Mouse (Mus musculus) layer of hippocampus, adult 9-11 months (tissue): ENCODE data around the gene Zfp579.
A peak's percentile ranks its signal among the peaks of the same experiment; 100 is the strongest.
"Not testable (repeated sequence)": the region's sequence is repeated elsewhere in the genome, so short reads cannot be mapped to it uniquely, and the experiment has no call there.

Experiments used
- DNase-seq: peaks from one replicate; pipeline ENCODE4 v3.0.0; 2022

The Zfp579 gene

GRCm38 (mm10) chr7:4996003-4996895 is at the start of gene Zfp579:
Gene Zfp579, minus strand, starts transcription at chr7:4996158.
- peak; percentile 90 for DNase-seq

GRCm38 (mm10) chr7:5044981-5045380 is 49.0 kb upstream of the Zfp579 start:
- no peak for DNase-seq

- DNase-seq = no peak
Measured at GRCm38 (mm10) chr7:5038940-5039339, 43.0 kb upstream of the Zfp579 start.

- DNase-seq = peak; percentile 90
Measured at GRCm38 (mm10) chr7:5038109-5038732, 42.3 kb upstream of the Zfp579 start, which contains the start of gene Zfp784. Gene Zfp784, minus strand, starts transcription at chr7:5038446.

- no peak for DNase-seq
Measured at GRCm38 (mm10) chr7:5037467-5037866, 41.5 kb upstream of the Zfp579 start.

- no peak for DNase-seq
Measured at GRCm38 (mm10) chr7:5037026-5037425, 41.1 kb upstream of the Zfp579 start.

- peak; percentile 6 for DNase-seq
Measured at GRCm38 (mm10) chr7:5036136-5036535, 40.2 kb upstream of the Zfp579 start.

- no peak for DNase-seq
Measured at GRCm38 (mm10) chr7:5035628-5036027, 39.7 kb upstream of the Zfp579 start.

GRCm38 (mm10) chr7:5033818-5034217 is 37.9 kb upstream of the Zfp579 start, which contains the start of gene 4632433K11Rik:
Gene 4632433K11Rik, plus strand, starts transcription at chr7:5034118.
- DNase-seq = no peak

GRCm38 (mm10) chr7:5031496-5031895 is 35.5 kb upstream of the Zfp579 start:
- no peak for DNase-seq

- DNase-seq = no peak
Measured at GRCm38 (mm10) chr7:5030554-5031275, 34.8 kb upstream of the Zfp579 start.

GRCm38 (mm10) chr7:5029946-5030345 is 34.0 kb upstream of the Zfp579 start:
- DNase-seq = no peak

- DNase-seq = no peak
Measured at GRCm38 (mm10) chr7:5029543-5029942, 33.6 kb upstream of the Zfp579 start.

- DNase-seq = no peak
Measured at GRCm38 (mm10) chr7:5021197-5021596, 25.2 kb upstream of the Zfp579 start.

- no peak for DNase-seq
Measured at GRCm38 (mm10) chr7:5020685-5021084, 24.7 kb upstream of the Zfp579 start.

- peak; percentile 99 for DNase-seq
Measured at GRCm38 (mm10) chr7:5020000-5020681, 24.2 kb upstream of the Zfp579 start, which contains the start of the genes Zfp865 and Ccdc106. Gene Zfp865, plus strand, starts transcription at chr7:5020376. Gene Ccdc106, plus strand, starts transcription at chr7:5020553.

GRCm38 (mm10) chr7:5019576-5019975 is 23.6 kb upstream of the Zfp579 start:
- DNase-seq = not testable (repeated sequence)

- DNase-seq = no peak
Measured at GRCm38 (mm10) chr7:5017931-5018330, 22.0 kb upstream of the Zfp579 start.

GRCm38 (mm10) chr7:5017352-5017751 is 21.4 kb upstream of the Zfp579 start:
- DNase-seq = no peak

GRCm38 (mm10) chr7:5016920-5017319 is 21.0 kb upstream of the Zfp579 start:
- no peak for DNase-seq

- no peak for DNase-seq
Measured at GRCm38 (mm10) chr7:5016057-5016456, 20.1 kb upstream of the Zfp579 start.
